Mouse (Mus musculus) neutrophil, adult 59 days (primary cell): ENCODE results near the gene Fbxl8. TPM values are rescaled to one million over a fixed set of nuclear protein-coding genes. Genes with fewer than 3 reads are reported as not detected.

Experiments
- total RNA-seq, 2 experiments: library from RNA; stranded (reverse); gene quantifications; 1 replicate in 1 of 2; 2 replicates in 1 of 2; pipeline ENCODE4 v1.2.4; 2023

Gene Fbxl8
- total RNA-seq, result 1 to 10 TPM; 4.8 to 4.9 TPM

GRCm38 (mm10) chr8:105264024-105264982 lies at the start of gene Fbxl8, which contains the start of gene Tradd:
Fbxl8 (plus strand) TSS chr8:105264648.
Tradd (minus strand) TSS chr8:105264609.

DNA sequence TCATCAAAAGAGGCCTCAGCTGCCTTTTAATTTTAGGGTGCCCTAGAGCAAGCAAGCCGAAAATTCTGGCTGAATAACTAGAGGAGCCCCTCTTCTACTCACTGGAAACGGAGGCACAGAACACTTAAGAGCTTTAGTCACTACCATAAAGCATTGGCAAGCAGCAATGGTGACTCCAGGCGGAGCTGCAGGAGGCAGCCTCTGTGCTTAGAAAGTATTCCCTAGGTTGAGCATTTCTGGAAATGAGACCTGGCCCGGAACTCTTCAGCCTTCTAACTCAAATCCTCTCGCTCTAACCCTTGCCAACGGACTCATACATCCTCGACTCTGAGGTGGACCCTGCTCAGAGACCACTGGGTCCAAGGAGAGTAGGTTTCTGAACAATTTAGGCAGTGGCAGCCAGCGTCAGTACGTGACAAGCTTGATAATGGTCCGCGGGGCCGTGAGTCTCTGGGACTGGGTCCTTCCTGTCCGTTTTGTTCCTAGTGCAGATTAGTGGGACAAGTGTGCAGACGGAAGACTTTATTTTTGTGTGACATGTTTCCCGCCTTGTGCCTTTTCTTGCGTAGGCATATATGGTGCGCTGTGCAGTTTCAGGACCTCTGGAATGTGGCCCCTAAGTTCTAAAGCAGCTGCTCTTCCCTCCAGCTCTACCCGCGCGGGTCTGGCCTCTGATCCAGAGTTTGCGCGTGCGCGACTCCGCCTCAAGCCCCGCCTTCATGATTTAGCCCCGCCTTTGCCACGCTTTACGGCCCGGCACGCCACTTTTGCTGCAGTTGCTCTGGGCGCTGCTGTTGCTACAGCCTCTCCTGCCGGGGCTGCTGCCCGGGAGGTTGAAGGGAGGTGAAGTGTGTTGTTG lies 39.8 kb upstream of the Fbxl8 start, which contains the start of gene D230025D16Rik:
Gene D230025D16Rik, plus strand, starts transcription at position 733 of the 859 bp plus-strand sequence.

DNA sequence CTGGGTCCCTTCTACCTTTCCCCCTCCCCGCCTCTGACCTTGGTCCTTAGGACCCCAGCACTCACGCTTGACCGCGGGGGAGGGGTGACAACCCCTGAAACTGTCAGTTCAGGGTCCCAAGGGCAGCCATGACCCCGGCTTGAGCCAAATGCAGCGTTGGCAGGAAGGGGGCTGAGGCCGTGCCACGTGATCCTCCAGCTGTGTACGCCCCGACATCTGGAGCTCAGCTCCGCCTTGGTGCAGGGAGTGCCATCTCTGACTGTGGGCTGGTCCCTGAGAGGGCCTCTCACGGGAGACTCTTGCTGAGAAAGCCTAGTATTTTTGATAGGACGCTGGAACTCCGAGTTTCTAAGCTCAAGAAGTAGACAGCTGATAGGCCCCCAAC lies 9.5 kb upstream of the Fbxl8 start, which contains the start of gene B3gnt9:
Gene B3gnt9, minus strand, starts transcription at position 188 of the 385 bp plus-strand sequence.

GRCm38 (mm10) chr8:105269461-105269947 lies 5.1 kb downstream of the Fbxl8 start, which contains the start of gene Hsf4:
Hsf4 (plus strand) TSS chr8:105269801.

GRCm38 (mm10) chr8:105275840-105276239 lies 11.4 kb downstream of the Fbxl8 start, which contains the start of gene Nol3:
Nol3 (plus strand) TSS chr8:105276140.

DNA sequence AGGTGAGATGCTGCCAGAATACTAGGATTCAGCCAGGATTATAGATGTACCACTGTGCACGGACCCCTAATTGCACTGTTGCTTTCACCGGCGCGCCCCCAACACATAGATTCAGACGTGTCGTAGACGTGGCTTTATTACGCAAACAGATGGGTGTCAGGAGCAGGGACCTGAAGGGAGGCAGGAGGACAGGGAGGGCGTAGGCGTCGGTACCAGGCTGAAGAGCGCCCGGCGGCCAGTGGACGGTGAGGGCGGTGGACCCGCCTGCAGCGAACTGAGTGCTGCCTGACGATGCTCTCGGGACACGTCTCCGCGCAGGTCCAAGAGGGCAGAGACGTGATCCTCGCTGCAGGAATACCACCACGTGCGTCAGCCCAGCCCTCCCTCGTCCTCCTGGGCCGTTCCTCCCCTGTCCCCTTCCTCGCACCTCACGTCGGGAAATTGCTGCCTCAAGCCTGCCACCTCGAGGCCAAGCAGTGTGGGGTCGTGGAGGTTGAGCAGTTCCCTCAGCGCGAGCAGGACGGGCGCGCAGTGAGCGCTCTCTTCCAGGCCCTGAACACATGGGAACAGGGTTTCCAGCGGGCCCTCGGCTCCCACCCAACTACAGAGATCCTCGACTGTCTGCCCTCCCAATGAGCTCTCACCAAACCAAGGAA lies 25.5 kb downstream of the Fbxl8 start, which contains the start of gene 4931428F04Rik:
Gene 4931428F04Rik, minus strand, starts transcription at position 60 of the 656 bp plus-strand sequence.

DNA sequence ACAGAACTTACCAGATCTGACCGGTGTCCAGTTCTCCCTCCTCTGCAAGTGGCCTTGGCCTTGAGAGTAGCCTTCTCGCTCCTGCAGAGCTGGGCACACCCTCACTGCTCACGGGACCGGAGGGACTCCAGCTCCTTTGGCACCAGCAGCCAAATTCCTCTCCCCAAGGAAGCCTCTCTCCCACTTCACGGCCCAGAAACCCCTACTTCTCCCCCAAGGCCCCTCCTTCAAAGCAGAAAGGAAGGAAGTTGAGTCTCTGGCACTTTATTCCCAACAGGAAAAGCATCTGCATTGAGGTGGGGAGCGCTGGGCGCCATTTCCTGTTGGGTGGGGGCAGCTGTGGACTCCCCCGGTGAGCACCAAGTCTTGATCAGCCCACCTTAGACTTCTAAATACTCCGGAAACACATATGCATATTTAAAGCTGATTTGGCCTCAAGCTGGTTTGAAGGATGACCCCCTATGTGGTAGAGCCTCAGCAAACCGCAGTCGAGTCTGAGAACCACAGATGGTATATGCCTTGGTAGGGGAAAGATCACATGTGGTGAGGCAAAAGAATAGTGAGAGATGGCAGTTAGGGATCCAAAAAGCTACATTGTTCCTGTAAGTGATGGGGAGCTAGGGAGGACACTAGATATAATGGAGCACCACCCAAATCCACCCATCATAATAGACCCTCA lies 31.6 kb downstream of the Fbxl8 start, which contains the start of gene Exoc3l:
Gene Exoc3l, minus strand, starts transcription at position 207 of the 679 bp plus-strand sequence.

GRCm38 (mm10) chr8:105297511-105298192 lies 33.2 kb downstream of the Fbxl8 start, which contains the start of gene E2f4:
E2f4 (plus strand) TSS chr8:105297663.

GRCm38 (mm10) chr8:105305211-105306145 lies 41.0 kb downstream of the Fbxl8 start, which contains the start of gene Elmo3:
Elmo3 (plus strand) TSS chr8:105305601.

Other genes starting within 250 kb of the Fbxl8 start
- not detected for gene Ces3a, start 216.0 kb upstream of the Fbxl8 start, total RNA-seq
- not detected for gene Ces3b, start 180.9 kb upstream of the Fbxl8 start, total RNA-seq
- not detected for gene Ces4a, start 132.8 kb upstream of the Fbxl8 start, total RNA-seq
- 10 to 100 TPM; 75.2 to 82.3 TPM for gene Cbfb, start 94.0 kb upstream of the Fbxl8 start, total RNA-seq
- 10 to 100 TPM; 35.5 to 39.9 TPM for gene D230025D16Rik, start 39.5 kb upstream of the Fbxl8 start, total RNA-seq
- gene B3gnt9, start 9.5 kb upstream of the Fbxl8 start, total RNA-seq, result under 1 TPM; 0.69 to 0.84 TPM
- gene Tradd, start within 50 bp of the Fbxl8 start, total RNA-seq, result 10 to 100 TPM; 15.9 to 22.2 TPM
- gene Hsf4, start 5.2 kb downstream of the Fbxl8 start, total RNA-seq, result not detected
- gene Nol3, start 11.5 kb downstream of the Fbxl8 start, total RNA-seq, result not detected
- 1 to 10 TPM in 1 of 2 experiments, under 1 TPM in 1; 0.78 to 1.1 TPM for gene 4931428F04Rik, start 25.2 kb downstream of the Fbxl8 start, total RNA-seq
- gene Exoc3l, start 31.5 kb downstream of the Fbxl8 start, total RNA-seq, result 1 to 10 TPM in 1 of 2 experiments, under 1 TPM in 1; 0.89 to 1.4 TPM
- 10 to 100 TPM; 55.7 to 57.8 TPM for gene E2f4, start 33.0 kb downstream of the Fbxl8 start, total RNA-seq
- gene Elmo3, start 41.0 kb downstream of the Fbxl8 start, total RNA-seq, result 1 to 10 TPM in 1 of 2 experiments, under 1 TPM in 1; 0.84 to 1.1 TPM
- gene Lrrc29, start 61.6 kb downstream of the Fbxl8 start, total RNA-seq, result 1 to 10 TPM; 6.0 to 6.4 TPM
- gene Tmem208, start 61.7 kb downstream of the Fbxl8 start, total RNA-seq, result 10 to 100 TPM; 27.4 to 27.9 TPM
- 10 to 100 TPM; 31.8 to 40.1 TPM for gene Fhod1, start 83.3 kb downstream of the Fbxl8 start, total RNA-seq
- gene Slc9a5, start 84.2 kb downstream of the Fbxl8 start, total RNA-seq, result 1 to 10 TPM; 1.1 to 1.5 TPM
- gene Plekhg4, start 108.6 kb downstream of the Fbxl8 start, total RNA-seq, result under 1 TPM in 1 of 2 experiments, not detected in 1; 0.13 TPM
- gene Kctd19, start 148.9 kb downstream of the Fbxl8 start, total RNA-seq, result not detected
- gene Lrrc36, start 148.9 kb downstream of the Fbxl8 start, total RNA-seq, result not detected
- 10 to 100 TPM; 10.9 to 18.1 TPM for gene Tppp3, start 206.9 kb downstream of the Fbxl8 start, total RNA-seq
- gene Zdhhc1, start 232.3 kb downstream of the Fbxl8 start, total RNA-seq, result 1 to 10 TPM; 1.8 TPM